Mouse (Mus musculus): ENCODE data around the gene Ttll11. TPM values are rescaled to one million over a fixed set of nuclear protein-coding genes. Genes with fewer than 3 reads are reported as not detected.

The Ttll11 gene
- polyA plus RNA-seq, 1 experiment from 2014 or later: 1.5 TPM

GRCm38 (mm10) chr2:35764328-35764727 lies 215.4 kb downstream of the Ttll11 start:
- 55% methylated on average over 8 of the region's 8 CpGs for WGBS
- Histone ChIP-seq H3K4me3 (no peak overlapping the region), H3K9ac (no peak overlapping the region), H3K36me3 (no peaks in the 10 kb centered on the region), H3K4me1 (replicated peaks) (peaks cover 43% of the 10 kb centered on the region), H3K4me2 (no peak overlapping the region), H3K27me3 (replicated peaks) (no peaks in the 10 kb centered on the region), H3K9me3 (replicated peaks) (no peaks in the 10 kb centered on the region), H3K27ac (ENCODE audit: poor library complexity, severe bottlenecking) (no peak overlapping the region)
- ATAC-seq (ENCODE audit: insufficient number of reproducible peaks, low FRiP score): no peak

DNA sequence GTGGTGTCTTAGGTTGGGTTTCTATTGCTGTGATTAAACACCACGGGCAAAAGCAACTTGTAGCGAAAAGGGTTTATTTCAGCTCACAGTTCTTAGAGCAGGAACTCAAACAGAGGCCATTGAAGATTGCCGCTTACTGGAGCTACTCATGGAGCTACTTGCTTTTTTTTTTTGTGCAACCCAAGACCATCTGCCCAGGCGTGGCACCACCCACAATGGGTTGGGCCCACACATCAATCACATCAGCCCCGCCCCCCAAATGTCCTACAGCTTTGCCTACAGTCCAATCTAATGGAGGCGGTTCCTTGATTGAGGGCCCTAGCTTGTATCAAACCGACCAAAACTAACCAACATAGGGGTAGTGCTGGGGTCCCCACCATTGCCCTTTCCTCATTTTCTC lies 215.9 kb downstream of the Ttll11 start:
- Histone ChIP-seq H3K9me3 (replicated peaks) (no peaks in the 10 kb centered on the region), H3K9ac (no peak overlapping the region), H3K4me2 (no peak overlapping the region), H3K27ac (ENCODE audit: poor library complexity, severe bottlenecking) (no peak overlapping the region), H3K27me3 (replicated peaks) (no peaks in the 10 kb centered on the region), H3K36me3 (no peaks in the 10 kb centered on the region), H3K4me1 (replicated peaks) (peaks cover 38% of the 10 kb centered on the region), H3K4me3 (no peak overlapping the region)
- ATAC-seq (ENCODE audit: insufficient number of reproducible peaks, low FRiP score): no peak
- 91% methylated on average over 7 of the region's 7 CpGs for WGBS

DNA sequence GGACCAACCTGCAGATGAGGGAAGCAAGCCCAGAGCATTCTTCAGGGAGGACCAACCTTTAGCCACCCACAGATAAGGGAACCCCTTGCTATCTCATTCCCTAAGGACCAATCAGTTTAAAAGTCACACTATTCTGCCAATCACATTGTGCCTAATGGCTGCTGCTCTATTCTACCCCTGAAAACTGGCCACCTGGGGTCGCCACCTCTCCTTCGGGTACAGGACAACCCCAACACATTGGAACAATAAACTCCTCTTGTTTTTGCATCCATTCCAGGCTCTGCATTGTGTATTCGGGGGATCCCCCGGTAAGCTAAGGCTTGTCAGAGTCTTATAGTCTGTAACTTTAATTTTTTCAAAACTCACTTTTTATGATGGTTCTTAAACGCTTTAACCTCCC lies 218.3 kb downstream of the Ttll11 start:
- H3K4me1 ChIP-seq (replicated peaks): peaks cover 20% of the 10 kb centered on the region
- ATAC-seq (ENCODE audit: insufficient number of reproducible peaks, low FRiP score): no peak
- H3K4me3 ChIP-seq: no peak overlapping the region
- WGBS: 85% methylated on average over 5 of the region's 5 CpGs
- no peak overlapping the region for H3K4me2 ChIP-seq
- no peaks in the 10 kb centered on the region for H3K27me3 ChIP-seq (replicated peaks)
- H3K9me3 ChIP-seq (replicated peaks): no peaks in the 10 kb centered on the region
- no peaks in the 10 kb centered on the region for H3K36me3 ChIP-seq
- no peak overlapping the region for H3K27ac ChIP-seq (ENCODE audit: poor library complexity, severe bottlenecking)
- no peak overlapping the region for H3K9ac ChIP-seq

GRCm38 (mm10) chr2:35760867-35761266 lies 218.8 kb downstream of the Ttll11 start:
- ATAC-seq (ENCODE audit: insufficient number of reproducible peaks, low FRiP score): no peak
- no peak overlapping the region for H3K27ac ChIP-seq (ENCODE audit: poor library complexity, severe bottlenecking)
- H3K9me3 ChIP-seq (replicated peaks): no peaks in the 10 kb centered on the region
- peaks cover 15% of the 10 kb centered on the region for H3K4me1 ChIP-seq (replicated peaks)
- H3K27me3 ChIP-seq (replicated peaks): no peaks in the 10 kb centered on the region
- H3K4me3 ChIP-seq: no peak overlapping the region
- H3K4me2 ChIP-seq: no peak overlapping the region
- H3K9ac ChIP-seq: no peak overlapping the region
- no peaks in the 10 kb centered on the region for H3K36me3 ChIP-seq

- no peaks in the 10 kb centered on the region for H3K9me3 ChIP-seq (replicated peaks)
- 0 out of 2 replicates have a peak overlapping the region, but pooled peaks have one; percentile 0 for H3K27ac ChIP-seq (ENCODE audit: poor library complexity, severe bottlenecking)
- H3K4me1 ChIP-seq (replicated peaks): peaks cover 15% of the 10 kb centered on the region
- no peaks in the 10 kb centered on the region for H3K27me3 ChIP-seq (replicated peaks)
- ATAC-seq (ENCODE audit: insufficient number of reproducible peaks, low FRiP score): no peak
- H3K4me2 ChIP-seq: no peak overlapping the region
- H3K4me3 ChIP-seq: no peak overlapping the region
- no peak overlapping the region for H3K9ac ChIP-seq
- 23% methylated on average over 8 of the region's 8 CpGs for WGBS
- H3K36me3 ChIP-seq: no peaks in the 10 kb centered on the region
Observed at GRCm38 (mm10) chr2:35760352-35760751, 219.4 kb downstream of the Ttll11 start.

- H3K36me3 ChIP-seq: no peaks in the 10 kb centered on the region
- no peak for ATAC-seq (ENCODE audit: insufficient number of reproducible peaks, low FRiP score)
- no peaks in the 10 kb centered on the region for H3K9me3 ChIP-seq (replicated peaks)
- no peak overlapping the region for H3K4me3 ChIP-seq
- no peak overlapping the region for H3K9ac ChIP-seq
- H3K27ac ChIP-seq (ENCODE audit: poor library complexity, severe bottlenecking): no peak overlapping the region
- WGBS: 76% methylated on average over 7 of the region's 7 CpGs
- H3K4me2 ChIP-seq: no peak overlapping the region
- no peaks in the 10 kb centered on the region; the same call in 1 of the 2 replicates for H3K27me3 ChIP-seq (replicated peaks)
- peaks cover 8% of the 10 kb centered on the region for H3K4me1 ChIP-seq (replicated peaks)
Observed at GRCm38 (mm10) chr2:35756467-35756866, 223.2 kb downstream of the Ttll11 start.

DNA sequence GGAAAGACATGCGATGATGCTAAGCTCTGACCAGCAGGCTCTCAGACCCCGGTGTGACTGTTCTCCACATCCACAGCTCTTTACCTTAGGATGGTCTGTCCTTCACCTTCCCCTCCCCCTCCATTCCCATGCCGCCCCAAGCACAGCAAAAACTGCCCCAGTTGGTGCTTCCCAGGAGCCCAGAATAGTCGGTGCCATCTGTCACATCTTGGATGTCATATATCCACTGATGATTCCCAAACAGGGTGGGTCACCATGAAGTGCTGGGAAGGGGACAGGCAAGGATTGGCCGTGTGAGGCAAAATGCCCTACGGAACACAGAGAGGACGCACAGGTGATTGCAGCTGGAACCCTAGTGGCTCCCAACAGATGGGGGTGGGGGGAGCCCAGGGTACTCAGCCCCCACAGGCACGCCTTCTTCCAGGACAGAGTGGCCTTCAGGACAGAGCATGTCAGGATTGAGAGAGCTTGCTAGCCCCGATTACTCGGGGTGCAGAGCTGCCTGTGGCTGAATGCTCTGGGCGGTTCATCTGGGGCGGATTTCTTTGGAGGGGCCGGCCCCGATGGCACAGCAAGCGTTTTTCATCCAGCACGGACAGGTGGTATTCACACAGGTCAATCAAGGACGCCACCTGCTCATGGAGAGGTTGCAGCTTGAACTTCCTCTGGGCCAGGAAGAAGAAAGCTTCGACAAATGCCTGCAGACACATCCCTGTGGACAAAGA lies 227.8 kb downstream of the Ttll11 start:
- Histone ChIP-seq H3K4me3 (no peak overlapping the region), H3K9me3 (replicated peaks) (no peaks in the 10 kb centered on the region), H3K9ac (no peak overlapping the region), H3K4me2 (no peak overlapping the region), H3K36me3 (no peaks in the 10 kb centered on the region), H3K27ac (ENCODE audit: poor library complexity, severe bottlenecking) (no peak overlapping the region), H3K27me3 (replicated peaks) (peaks cover 3% of the 10 kb centered on the region; the same call in 1 of the 2 replicates), H3K4me1 (replicated peaks) (peaks cover 2% of the 10 kb centered on the region)
- no peak for ATAC-seq (ENCODE audit: insufficient number of reproducible peaks, low FRiP score)
- 78% methylated on average over 18 of the region's 18 CpGs for WGBS

DNA sequence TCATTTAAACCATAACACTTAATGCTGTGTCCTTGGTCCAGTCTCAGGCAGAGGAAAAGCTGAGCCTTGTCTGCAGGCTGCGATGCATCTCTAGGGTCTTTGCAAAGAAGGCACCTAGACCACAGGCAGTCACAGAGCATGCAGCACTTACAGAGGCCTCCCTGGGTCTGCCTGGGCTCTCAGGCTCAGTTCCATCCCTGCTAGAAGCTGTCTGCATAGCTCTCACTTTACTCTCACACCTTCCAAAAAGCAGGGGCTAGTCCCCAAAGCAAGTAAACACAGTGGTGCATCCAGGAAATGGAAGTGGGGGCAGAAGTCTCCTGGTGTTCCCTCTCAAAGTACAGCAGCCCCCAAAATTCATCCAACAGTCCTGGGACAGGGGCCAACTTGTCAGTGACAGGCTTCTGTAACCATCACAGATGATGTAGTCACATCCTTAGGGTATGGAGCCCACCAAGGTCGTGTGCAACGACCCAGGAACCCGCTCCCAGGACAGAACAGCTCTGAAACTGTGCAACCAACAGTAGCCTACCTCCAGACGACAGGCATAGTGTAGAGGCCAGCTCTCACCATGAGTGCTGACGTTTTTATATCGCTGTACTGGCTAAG lies 229.1 kb downstream of the Ttll11 start:
- peaks cover 7% of the 10 kb centered on the region for H3K27me3 ChIP-seq (replicated peaks)
- no peak overlapping the region for H3K4me2 ChIP-seq
- H3K36me3 ChIP-seq: no peaks in the 10 kb centered on the region
- no peak overlapping the region for H3K9ac ChIP-seq
- no peak for ATAC-seq (ENCODE audit: insufficient number of reproducible peaks, low FRiP score)
- peaks cover 7% of the 10 kb centered on the region for H3K4me1 ChIP-seq (replicated peaks)
- 58% methylated on average over 7 of the region's 7 CpGs for WGBS
- no peaks in the 10 kb centered on the region for H3K9me3 ChIP-seq (replicated peaks)
- no peak overlapping the region for H3K27ac ChIP-seq (ENCODE audit: poor library complexity, severe bottlenecking)
- H3K4me3 ChIP-seq: no peak overlapping the region

DNA sequence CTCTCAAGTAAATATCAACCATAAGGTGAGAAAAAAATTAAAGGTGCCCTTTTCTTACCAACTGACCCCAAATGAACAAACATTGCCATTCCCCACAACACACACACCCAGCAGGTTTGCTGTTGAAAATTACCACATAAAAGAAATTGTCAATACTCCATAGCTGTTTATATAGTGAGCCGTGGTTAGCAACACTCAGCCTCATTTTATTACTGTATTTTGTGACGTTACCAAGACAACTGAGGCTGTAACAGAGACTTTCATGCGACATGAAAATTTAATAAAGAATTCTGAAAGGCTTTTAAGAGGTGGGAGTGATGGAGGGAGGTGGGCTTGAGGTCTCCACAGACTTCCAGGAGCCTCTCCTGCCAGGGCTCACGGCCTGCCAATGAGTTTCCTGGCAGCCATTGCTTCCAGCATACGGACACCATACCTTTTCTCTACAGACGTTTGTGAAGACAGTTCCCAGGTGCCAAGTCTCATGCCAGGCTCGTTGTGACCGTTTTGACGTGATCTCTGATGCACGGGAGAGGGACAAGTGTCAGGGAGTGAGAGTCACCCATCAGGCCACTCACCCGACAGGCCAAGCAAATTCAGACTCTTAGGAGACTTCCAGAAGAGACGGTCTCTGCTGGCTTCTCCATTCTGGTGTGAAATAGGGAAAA lies 232.2 kb downstream of the Ttll11 start:
- no peaks in the 10 kb centered on the region for H3K36me3 ChIP-seq
- H3K4me2 ChIP-seq: no peak overlapping the region
- peaks cover 7% of the 10 kb centered on the region; the same call in 1 of the 2 replicates for H3K27me3 ChIP-seq (replicated peaks)
- H3K27ac ChIP-seq (ENCODE audit: poor library complexity, severe bottlenecking): no peak overlapping the region
- ATAC-seq (ENCODE audit: insufficient number of reproducible peaks, low FRiP score): no peak
- H3K9me3 ChIP-seq (replicated peaks): no peaks in the 10 kb centered on the region
- no peak overlapping the region for H3K9ac ChIP-seq
- H3K4me1 ChIP-seq (replicated peaks): peaks cover 7% of the 10 kb centered on the region
- H3K4me3 ChIP-seq: no peak overlapping the region
- 73% methylated on average over 12 of the region's 12 CpGs for WGBS

GRCm38 (mm10) chr2:35746638-35747037 lies 233.1 kb downstream of the Ttll11 start:
- Histone ChIP-seq H3K36me3 (no peaks in the 10 kb centered on the region), H3K9me3 (replicated peaks) (no peaks in the 10 kb centered on the region), H3K4me1 (replicated peaks) (peaks cover 7% of the 10 kb centered on the region), H3K9ac (no peak overlapping the region), H3K4me3 (no peak overlapping the region), H3K27me3 (replicated peaks) (peaks cover 7% of the 10 kb centered on the region; the same call in 1 of the 2 replicates), H3K27ac (ENCODE audit: poor library complexity, severe bottlenecking) (no peak overlapping the region), H3K4me2 (no peak overlapping the region)
- WGBS: 28% methylated on average over 5 of the region's 7 CpGs
- no peak for ATAC-seq (ENCODE audit: insufficient number of reproducible peaks, low FRiP score)

DNA sequence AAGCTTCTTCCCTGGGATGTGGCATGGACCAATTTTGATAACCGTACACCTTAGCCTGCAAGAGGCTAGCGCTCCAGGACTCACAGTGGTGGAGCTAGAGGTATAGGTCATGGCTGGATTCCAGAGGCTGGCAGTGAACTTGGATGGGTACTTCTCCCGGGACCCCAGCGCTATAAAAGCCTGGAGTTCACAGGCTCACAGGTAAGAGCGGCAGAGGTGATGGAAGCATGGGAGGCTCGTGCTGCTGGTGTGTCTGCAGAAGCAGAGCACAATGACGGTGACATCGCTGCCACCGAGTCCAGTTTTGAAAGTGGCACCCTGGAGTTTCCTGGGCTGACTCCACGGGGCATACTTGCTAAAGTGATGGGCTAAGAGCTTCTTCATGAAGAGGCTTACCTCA lies 233.8 kb downstream of the Ttll11 start:
- no peak overlapping the region for H3K4me3 ChIP-seq
- H3K4me1 ChIP-seq (replicated peaks): peaks cover 7% of the 10 kb centered on the region
- no peak for ATAC-seq (ENCODE audit: insufficient number of reproducible peaks, low FRiP score)
- no peaks in the 10 kb centered on the region for H3K9me3 ChIP-seq (replicated peaks)
- no peaks in the 10 kb centered on the region for H3K36me3 ChIP-seq
- no peak overlapping the region for H3K9ac ChIP-seq
- H3K27ac ChIP-seq (ENCODE audit: poor library complexity, severe bottlenecking): no peak overlapping the region
- peaks cover 7% of the 10 kb centered on the region; the same call in 1 of the 2 replicates for H3K27me3 ChIP-seq (replicated peaks)
- 82% methylated on average over 10 of the region's 10 CpGs for WGBS
- no peak overlapping the region for H3K4me2 ChIP-seq
